Mouse (Mus musculus) lung, adult 2 months (tissue): ENCODE data around the gene Trim69. TPM values are rescaled to one million over a fixed set of nuclear protein-coding genes. Genes with fewer than 3 reads are reported as not detected.
A peak's percentile ranks its signal among the peaks of the same experiment; 100 is the strongest.

Source experiments
- DNase-seq: peaks from one replicate; pipeline ENCODE4 v3.0.0; 2022
- H3K4me1 ChIP-seq: fragments of 200-500 bp; 2 replicates; pipeline ENCODE4 v1.6.1; 2011; ENCODE audit warnings: low read length; ENCODE audit not compliant: control insufficient read depth, insufficient read depth
- H3K4me3 ChIP-seq: fragments of 200-500 bp; replicated peaks from 2 replicates; pipeline ENCODE3; 2011; ENCODE audit warnings: low read depth, mild to moderate bottlenecking, control low read depth, low read length; ENCODE audit errors: extremely low read depth
- CTCF ChIP-seq: fragments of 200-500 bp; IDR thresholded peaks from 2 replicates; pipeline ENCODE4 v1.5.1; 2011; ENCODE audit warnings: mild to moderate bottlenecking, low read length, control low read depth; ENCODE audit not compliant: insufficient read depth
- POLR2A ChIP-seq: fragments of 200-500 bp; IDR thresholded peaks from 2 replicates; pipeline ENCODE4 v1.6.1; 2011; ENCODE audit warnings: low read depth, mild to moderate bottlenecking, control low read depth, low read length, borderline replicate concordance; ENCODE audit errors: extremely low read depth
- WGBS: fragments of 180-500 bp; shearing (Covaris S2); methylation state at CpG from one replicate; pipeline ENCODE4 v1.1.7; 2018; 5-methylcytosine and 5-hydroxymethylcytosine counted together
- polyA plus RNA-seq: library from polyadenylated mRNA; depleted of rRNA; stranded (reverse); fragments of >200 nt; gene quantifications from 2 replicates; pipeline ENCODE4 v1.2.3, GENCODE M21; 2012; rRNA removed

Gene Trim69
- polyA plus RNA-seq = 0.08 TPM in 1 of 2 replicates, not detected in the other

- TF ChIP-seq CTCF (peak; percentile 83), POLR2A (no peak)
- H3K4me3 ChIP-seq = no peak within 1 kb of the TSS
- WGBS = 29% methylated on average over 2 of the region's 2 CpGs
- H3K4me1 ChIP-seq = peaks cover 3% of the 10 kb centered on the region
- DNase-seq = peak; percentile 82
Observed at GRCm38 (mm10) chr2:122160680-122161079, at the start of gene Trim69. Gene Trim69 (plus strand): TSS chr2:122160700.

- TF ChIP-seq POLR2A (no peak), CTCF (no peak)
- H3K4me1 ChIP-seq = peaks cover 7% of the 10 kb centered on the region
- 87% methylated on average over 2 of the region's 2 CpGs for WGBS
- H3K4me3 ChIP-seq = no peak overlapping the region
- DNase-seq = no peak
Observed at GRCm38 (mm10) chr2:122116888-122117287, 43.6 kb upstream of the Trim69 start.

- under 1% methylated on average over 47 of the region's 47 CpGs for WGBS
- peaks cover 7% of the 10 kb centered on the region for H3K4me1 ChIP-seq
Observed at GRCm38 (mm10) chr2:122117961-122118958, 42.2 kb upstream of the Trim69 start, which contains the start of gene Spg11. Gene Spg11 (minus strand): TSS chr2:122118386.

DNA sequence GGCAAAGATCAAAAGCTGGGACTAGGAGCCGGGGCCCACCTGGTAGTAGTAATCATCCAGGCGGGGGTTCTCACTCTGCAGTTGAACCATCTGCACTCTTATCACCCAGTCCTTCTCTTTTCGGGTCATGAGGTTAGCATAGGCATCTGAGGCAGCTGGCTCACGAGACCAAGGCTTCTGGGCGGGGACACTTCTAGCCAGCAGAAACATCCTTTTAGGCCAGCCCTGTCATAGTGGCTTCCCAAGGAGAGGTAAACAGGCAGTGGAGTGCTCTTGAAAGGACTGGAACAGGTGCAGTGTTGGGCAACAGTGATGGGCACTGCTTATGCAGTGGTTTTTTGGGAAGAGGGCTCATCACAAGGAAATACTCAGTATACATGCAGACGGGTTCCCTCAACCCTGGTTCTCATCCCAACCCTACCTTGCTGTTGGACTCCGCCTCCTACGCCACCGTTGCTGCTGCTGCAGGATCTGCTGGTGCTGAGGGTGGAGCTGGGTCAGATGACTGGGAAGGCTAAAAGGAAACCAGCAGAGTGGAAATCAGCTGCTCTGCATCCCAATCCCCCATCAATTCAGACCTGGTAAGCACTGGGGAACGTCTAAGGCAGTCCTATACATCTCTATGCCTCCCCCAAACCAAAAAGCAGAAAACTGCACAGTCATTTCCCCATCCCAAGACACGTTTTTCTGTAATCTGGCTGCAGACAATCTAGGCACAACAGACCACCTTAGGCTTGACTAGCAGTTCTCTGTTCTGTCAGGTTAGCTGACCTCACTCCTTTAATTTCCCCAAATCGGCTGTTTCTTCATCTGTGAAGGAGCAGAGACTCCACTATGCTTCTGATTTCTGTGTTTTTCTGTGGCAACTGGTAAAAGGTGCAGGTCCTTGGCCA is 34.6 kb upstream of the Trim69 start:
- TF ChIP-seq CTCF = no peak
- TF ChIP-seq POLR2A = no peak
- H3K4me3 ChIP-seq = no peak overlapping the region
- DNase-seq = no peak
- 55% methylated on average over 12 of the region's 12 CpGs for WGBS
- H3K4me1 ChIP-seq = no peaks in the 10 kb centered on the region; the same call in 1 of the 2 replicates

More at GRCm38 (mm10) chr2:122117961-122118958, 42.2 kb upstream of the Trim69 start, which contains the start of gene Spg11:
- peak; percentile 97 for DNase-seq
- H3K4me3 ChIP-seq = peak within 1 kb of the TSS; percentile 91
- TF ChIP-seq POLR2A (peak; percentile 97), CTCF (no peak)

GRCm38 (mm10) chr2:122126765-122127347 is 33.6 kb upstream of the Trim69 start:
- DNase-seq = no peak
- H3K4me3 ChIP-seq = no peak overlapping the region
- no peak for TF ChIP-seq CTCF
- TF ChIP-seq POLR2A = no peak
- 27% methylated on average over 5 of the region's 5 CpGs for WGBS
- H3K4me1 ChIP-seq = no peaks in the 10 kb centered on the region; the same call in 1 of the 2 replicates

GRCm38 (mm10) chr2:122127635-122128034 is 32.9 kb upstream of the Trim69 start:
- 82% methylated on average over 4 of the region's 4 CpGs for WGBS
- DNase-seq = no peak
- Histone ChIP-seq H3K4me3 (no peak overlapping the region), H3K4me1 (no peaks in the 10 kb centered on the region; the same call in 1 of the 2 replicates)
- no peak for TF ChIP-seq CTCF
- no peak for TF ChIP-seq POLR2A

GRCm38 (mm10) chr2:122132078-122132477 is 28.4 kb upstream of the Trim69 start:
- Histone ChIP-seq H3K4me3 (no peak overlapping the region), H3K4me1 (no peaks in the 10 kb centered on the region; the same call in 1 of the 2 replicates)
- WGBS = 85% methylated on average over 2 of the region's 2 CpGs
- TF ChIP-seq POLR2A (no peak), CTCF (no peak)
- no peak for DNase-seq

- no peak for DNase-seq
- TF ChIP-seq CTCF = no peak
- no peak for TF ChIP-seq POLR2A
- no peak overlapping the region for H3K4me3 ChIP-seq
- no peaks in the 10 kb centered on the region for H3K4me1 ChIP-seq
- 77% methylated on average over 2 of the region's 2 CpGs for WGBS
Observed at GRCm38 (mm10) chr2:122132618-122133017, 27.9 kb upstream of the Trim69 start.
